Mouse (Mus musculus) heart, postnatal 0 days (tissue): ENCODE results near the gene Bnipl.

Source experiments
- CTCF ChIP-seq: IDR thresholded peaks from 2 replicates; pipeline ENCODE4 v1.5.1; 2016; ENCODE audit warnings: antibody characterized with exemption, control low read depth, low read depth
- EP300 ChIP-seq: IDR thresholded peaks from 2 replicates; pipeline ENCODE4 v1.6.1; 2016; ENCODE audit warnings: antibody characterized with exemption, low read depth

- TF ChIP-seq CTCF: no peak
- TF ChIP-seq EP300: no peak
Observed at GRCm38 (mm10) chr3:95294316-95294715, 43.3 kb upstream of the Bnipl start.
